Mouse (Mus musculus) cerebellum, postnatal 10 days (tissue): ENCODE results near the gene Supt6.
"Not testable (repeated sequence)": the region's sequence is repeated elsewhere in the genome, so short reads cannot be mapped to it uniquely, and the experiment has no call there.

Source experiments
- DNase-seq, 2 experiments: peaks; one replicate each; pipeline ENCODE4 v3.0.0; 2021; ENCODE audit warnings: mixed read lengths in 2 of 2

The Supt6 gene

DNA sequence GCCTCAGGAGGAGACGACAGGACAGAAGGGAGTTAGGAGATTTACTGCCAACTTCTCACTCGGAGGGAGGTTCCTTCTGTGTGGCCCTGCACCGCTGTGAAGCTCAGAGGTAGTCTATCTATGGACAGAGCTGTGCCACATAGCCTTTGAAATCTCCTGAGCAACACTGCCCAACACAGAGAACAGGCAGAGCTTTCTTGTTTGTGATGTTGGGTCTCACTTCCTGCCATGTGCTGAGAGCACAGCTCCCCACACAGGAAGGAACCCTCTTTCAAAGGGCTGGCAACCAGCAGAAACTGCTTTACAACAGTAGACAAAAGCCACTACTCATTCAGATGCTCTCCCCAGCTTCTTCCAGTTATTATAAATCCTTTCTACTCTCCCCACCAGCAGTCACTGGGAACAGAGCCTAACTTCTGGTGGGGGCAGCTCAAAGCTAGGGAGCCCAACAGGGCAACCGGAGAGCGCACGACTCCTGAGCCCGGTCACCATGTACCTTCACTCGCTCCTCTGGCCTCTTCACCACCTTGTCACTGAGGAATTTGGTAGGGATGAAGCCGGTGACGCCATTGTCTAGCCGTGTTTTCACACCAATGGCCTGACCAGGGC is 30.0 kb downstream of the Supt6 start:
- DNase-seq, result peak in 1 of 2 experiments; percentile 27

DNA sequence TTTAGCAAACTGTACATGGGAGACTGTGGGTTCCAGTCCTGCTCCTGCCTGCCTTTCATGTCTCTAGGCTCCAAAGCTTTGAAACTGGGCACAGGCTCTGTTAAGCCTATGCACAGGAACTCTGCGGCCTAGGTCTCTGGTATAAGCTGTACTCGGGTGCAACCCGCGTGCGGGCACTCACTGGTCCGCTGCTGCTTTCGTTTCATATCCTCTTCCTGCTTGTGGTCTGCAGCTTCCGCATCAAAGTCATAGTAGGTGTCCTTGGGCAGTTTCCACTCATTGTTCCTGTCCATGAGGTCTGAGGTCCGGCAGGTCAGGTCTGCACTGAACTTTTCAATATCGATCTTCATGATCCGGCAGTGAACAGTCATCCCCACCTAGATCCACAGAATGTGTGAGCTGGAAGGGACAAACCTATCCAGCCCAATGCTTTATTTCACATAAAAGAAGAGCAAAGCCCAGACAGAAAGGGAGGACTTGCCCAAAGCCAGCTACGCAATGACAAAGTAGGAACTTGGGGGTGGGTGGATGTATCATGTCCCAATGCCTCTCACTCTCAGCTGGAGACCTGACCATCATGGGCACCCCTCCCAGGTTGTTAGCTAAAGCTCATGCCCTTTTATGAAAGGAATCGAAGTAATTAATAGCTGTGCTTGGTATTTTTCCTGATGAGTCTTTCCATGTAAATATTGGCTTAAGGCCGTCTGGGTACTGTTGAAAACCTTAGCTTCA is 32.5 kb downstream of the Supt6 start:
- DNase-seq, result no peak

DNA sequence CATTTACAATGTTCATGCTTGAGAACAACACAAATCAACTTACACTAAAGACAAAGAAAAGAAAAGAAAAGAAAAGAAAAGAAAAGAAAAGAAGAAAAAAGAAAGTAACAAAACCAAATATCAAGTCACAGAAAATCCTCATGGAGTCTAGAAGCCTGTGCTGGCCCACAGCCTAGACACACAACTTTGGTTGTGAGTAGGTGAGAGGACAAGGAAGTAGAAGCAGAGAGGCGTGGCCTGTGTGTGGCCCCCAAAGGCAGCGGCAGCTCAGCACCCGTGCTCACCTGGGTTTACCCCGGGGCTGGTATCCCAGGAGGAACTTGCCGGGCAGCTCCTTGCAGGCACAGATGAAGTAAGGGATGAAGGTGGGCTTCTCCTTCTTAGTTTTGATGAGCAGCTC is 34.3 kb downstream of the Supt6 start:
- no peak for DNase-seq

DNA sequence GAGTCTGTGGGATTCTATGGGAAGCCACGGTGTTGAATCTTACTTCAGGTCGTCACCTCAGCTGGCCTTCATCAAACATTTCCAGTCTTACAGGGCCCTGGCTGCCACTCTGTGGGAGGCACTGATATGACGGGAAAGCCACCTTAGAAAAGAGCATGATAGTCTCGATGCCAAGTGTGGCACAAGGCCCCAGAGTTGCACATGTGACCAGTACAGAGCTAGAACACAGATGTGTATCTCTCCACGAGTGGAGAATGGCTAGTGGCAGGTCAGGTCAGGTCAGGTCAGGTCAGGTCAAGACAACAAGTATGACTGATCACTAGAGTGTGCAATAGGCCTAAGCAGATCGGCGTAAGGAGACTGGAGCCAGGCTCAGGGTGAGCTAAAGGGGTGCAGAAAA is 35.2 kb downstream of the Supt6 start:
- DNase-seq, result no peak

DNA sequence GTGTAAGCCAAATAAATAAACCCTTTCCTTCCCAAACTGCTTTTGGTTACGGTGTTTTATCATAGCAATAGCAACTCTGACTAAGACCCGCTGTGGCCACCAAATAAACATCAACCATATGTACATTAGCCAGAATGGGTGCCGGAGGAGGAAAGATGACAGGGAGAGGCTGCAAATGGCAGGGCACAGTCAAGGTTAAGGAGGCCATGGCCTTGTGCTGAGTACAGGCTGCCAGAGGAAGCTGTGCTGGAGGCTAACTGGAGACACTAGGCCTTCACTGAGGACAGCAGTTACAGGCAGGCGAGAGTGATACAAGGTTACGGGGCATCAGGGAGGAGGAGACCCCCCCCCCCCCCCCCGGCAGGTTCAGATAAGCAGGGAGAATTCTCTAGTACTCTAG is 35.9 kb downstream of the Supt6 start:
- no peak for DNase-seq

DNA sequence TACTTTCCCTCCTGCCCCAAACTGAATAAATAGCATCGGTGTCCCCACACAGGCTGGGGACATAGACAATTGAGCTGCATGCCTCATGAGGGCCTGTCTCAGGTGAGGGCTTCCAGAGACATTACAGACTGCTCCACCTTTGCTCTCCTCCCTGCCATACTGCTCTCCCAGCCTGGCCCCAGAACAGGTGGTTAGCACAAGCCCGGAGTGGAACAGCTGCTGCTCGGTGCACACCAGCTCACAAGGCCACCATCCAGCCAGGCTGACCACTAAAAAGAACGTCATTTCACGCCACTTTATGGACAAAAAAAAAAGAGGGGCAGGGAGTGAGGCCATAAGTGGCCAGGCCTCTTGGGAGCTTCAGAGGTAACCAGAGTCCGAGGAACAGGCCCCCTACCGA is 38.6 kb downstream of the Supt6 start:
- DNase-seq, result no peak

DNA sequence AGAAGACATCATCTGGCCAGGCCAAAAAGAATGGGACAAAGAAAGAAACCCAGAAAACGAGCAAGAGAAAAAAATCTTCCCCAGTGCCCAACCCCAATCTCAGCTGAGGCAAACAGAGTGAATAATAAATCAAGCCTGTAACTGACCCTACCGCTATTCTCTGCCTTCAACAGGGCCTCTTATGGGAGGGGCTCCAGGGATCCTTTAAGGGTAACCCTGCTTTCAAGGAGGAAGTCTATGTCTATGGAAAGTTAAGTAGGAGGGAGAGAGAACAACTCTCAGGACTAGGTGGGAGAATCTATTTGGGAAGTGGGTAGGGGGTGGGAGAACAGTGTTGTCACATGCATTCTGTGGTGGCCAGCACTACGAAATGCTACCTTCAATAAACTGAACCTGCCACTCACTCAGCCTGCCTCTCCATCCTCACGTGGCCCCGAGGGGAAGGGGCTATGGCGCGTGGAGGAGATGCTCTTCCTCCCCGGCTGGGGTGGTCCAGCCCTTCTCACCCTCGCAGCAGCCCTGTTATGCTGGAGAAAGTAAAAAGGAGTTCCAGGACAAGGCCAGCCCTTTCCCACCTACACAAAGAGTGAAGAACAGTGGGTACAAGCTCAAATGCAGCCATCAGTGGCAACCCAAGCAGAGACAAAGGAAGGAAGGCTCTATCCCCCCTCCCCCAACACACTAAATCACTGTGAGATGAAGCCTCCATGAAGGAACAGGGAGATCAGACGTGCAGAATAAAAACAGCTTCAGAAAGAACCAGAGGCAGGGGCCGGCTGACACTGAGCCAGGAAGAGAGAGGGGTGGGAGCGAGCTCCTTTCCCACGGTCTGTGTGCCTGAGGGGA is 40.2 kb downstream of the Supt6 start:
- no peak for DNase-seq

DNA sequence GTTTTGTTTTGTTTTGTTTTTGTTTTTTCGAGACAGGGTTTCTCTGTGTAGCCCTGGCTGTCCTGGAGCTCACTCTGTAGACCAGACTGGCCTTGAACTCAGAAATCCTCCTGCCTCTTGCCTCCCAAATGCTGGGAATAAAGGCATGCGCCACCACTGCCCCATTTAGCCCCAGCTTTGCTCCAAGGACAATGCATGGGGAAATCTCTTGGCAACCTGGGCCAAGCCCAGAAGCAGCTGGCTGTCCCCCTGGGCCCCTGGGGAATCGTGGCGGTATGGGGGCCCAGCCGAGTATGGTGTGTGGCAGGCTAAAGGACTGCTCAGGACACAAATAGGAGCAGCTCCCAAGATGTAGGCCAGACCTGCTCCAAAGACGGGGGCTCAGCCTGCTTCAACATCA is 41.5 kb downstream of the Supt6 start:
- DNase-seq, result peak in 1 of 2 experiments; percentile 21

DNA sequence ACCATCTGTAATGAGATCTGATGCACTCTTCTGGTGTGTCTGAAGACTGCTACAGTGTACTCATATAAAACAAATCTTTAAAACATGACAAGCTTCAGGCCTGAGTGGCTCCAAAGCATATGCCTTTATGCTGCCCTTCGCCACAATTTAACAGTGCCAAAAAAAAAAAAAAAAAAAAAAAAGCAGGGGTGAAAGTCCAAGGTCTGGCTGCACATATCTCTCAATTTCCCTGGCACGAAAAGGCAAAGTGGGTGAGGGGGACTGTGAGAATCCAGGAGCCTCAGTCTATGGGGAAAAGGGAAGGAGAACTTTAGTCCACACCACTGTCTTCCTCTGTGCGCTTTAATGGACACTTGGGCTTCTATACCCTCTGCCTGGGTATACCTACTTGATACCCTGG is 43.4 kb downstream of the Supt6 start:
- DNase-seq, result no peak

DNA sequence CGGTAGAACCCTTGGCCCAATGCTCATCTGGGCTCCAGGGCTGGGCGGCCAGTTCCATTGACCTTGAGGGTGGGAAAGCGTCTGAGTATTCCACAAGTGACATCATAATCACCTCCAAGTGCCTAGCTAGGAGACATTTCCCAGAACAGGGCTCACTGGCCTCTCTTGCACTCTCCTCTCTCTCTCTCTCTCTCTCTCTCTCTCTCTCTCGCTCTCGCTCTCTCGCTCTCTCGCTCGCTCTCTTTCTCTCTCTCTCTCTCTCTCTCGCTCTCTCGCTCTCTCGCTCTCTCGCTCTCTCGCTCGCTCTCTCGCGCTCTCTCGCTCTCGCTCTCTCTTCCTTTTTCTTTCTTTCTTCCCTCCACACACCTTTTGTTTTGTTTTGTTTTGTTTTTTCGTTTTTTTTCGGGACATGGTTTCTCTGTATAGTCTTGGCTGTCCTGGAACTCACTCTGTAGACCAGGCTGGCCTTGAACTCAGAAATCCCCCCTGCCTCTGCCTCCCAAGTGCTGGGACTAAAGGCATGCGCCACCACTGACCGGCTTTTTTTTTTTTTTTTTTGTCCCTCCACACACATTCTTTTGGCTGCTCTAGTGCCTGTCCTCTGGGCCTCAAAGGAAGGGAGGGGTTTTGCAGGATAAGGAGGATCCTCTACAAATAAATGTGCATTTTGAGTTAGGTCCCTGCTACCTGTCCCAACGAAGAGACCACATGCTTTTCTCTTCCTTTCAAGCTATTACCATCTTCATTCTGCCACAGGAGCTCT is 50.5 kb downstream of the Supt6 start:
- no peak for DNase-seq

DNA sequence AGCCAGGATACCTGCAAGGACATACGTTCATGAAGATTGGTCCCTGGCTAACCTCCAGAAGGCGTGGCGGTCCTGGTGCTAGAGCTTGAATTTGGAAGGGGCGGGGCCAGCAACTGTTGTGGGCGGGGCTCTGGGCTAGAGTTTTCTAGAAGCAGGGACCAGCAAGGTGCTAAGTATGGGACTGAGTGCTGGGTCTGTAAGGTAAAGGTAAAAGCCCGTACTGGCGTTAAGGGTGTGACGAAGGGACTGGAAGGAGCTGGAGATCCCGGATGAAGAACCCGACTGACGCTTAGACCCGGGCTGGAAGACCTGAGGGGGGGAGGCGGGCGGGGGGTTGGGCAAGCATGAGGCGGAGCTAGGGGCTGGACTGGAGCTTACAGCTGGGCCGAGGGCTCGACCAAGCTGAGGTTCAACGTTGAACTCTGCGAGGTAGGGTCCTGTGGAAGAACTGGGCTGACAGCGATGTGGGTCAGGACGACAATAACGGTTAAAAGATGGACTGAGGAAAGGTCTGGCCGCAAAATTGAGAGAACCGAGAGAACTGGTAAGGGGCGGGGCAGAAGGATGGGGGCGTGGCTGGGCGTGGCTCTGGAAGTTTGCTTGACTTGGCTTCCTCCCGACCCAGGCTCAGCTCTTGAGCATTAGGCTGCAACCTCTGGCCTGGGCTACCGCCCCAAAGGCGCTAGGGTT is 51.2 kb downstream of the Supt6 start:
- peak; percentile 70 to 71 for DNase-seq

DNA sequence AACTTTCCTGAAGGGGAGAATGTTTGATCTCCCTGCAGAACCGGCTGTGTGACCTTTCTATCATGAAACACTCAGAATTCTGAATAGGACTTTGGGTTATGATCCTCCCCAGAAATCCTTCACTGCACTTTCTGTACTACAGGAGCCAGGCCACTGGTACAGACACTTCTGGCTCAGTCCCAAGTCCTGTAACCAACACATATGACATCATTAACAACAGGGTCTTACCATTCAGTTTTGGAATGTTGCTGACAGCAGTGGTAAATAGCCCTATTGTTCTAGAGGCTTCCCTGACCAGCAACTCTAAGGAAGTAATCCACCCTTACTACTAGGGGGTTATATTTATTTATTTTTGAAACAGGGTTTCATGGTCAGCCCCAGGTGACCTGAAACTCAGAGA is 52.7 kb downstream of the Supt6 start, which contains the start of gene Proca1:
Gene Proca1 (plus strand): TSS at position 280 of the 400 bp plus-strand sequence.
- DNase-seq, result no peak

DNA sequence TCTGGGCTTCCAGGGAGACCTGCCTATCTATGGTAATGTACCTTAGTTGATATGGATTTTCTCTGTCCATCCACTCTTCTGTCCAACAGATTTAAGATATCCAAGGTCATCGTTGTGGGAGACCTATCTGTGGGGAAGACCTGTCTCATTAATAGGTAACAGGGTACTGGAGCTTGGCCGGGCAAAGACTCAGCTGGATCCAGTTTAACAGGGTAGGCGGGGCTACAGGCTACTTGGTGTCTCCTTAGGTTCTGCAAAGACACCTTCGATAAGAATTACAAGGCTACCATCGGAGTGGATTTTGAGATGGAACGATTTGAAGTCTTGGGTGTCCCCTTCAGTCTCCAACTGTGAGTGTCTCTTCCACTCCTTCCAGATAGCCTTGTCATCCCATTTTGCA is 55.7 kb downstream of the Supt6 start:
- no peak for DNase-seq

DNA sequence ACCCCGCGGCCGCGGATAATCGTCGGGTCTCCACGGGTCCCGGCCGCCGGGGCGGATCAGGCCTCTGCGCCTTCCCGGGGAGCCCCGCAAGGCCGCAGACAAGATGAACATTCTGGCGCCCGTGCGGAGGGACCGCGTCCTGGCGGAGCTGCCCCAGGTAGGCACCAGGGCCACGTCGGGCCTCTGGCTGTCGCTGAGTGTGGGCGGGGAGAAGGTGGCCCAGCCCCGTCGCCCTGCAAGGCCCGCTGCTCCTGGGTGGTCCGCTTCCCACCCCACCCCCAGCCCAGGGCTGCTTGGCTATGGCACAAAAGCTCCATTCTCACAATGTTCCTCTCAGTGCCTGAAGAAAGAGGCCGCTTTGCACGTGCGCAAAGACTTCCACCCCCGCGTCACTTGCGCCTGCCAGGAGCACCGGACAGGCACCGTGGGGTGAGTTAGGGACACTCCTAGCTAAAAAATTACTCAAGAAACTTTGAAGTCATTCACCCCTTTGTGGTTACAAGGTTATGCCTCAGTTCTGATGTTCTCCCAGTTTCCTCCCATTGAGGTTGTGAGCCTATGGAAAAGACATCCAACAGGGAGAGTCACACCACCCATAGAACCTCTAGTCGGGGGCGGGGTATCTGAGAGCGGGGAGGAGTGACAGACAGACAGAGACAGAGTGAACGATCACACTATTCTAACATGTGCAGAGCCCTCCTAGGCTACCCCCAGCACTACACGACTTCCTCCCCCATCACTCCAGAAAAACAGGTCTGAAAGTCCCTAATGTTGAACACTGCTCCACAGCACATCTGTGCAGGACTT is 56.4 kb downstream of the Supt6 start:
- peak; percentile 78 to 85 for DNase-seq

DNA sequence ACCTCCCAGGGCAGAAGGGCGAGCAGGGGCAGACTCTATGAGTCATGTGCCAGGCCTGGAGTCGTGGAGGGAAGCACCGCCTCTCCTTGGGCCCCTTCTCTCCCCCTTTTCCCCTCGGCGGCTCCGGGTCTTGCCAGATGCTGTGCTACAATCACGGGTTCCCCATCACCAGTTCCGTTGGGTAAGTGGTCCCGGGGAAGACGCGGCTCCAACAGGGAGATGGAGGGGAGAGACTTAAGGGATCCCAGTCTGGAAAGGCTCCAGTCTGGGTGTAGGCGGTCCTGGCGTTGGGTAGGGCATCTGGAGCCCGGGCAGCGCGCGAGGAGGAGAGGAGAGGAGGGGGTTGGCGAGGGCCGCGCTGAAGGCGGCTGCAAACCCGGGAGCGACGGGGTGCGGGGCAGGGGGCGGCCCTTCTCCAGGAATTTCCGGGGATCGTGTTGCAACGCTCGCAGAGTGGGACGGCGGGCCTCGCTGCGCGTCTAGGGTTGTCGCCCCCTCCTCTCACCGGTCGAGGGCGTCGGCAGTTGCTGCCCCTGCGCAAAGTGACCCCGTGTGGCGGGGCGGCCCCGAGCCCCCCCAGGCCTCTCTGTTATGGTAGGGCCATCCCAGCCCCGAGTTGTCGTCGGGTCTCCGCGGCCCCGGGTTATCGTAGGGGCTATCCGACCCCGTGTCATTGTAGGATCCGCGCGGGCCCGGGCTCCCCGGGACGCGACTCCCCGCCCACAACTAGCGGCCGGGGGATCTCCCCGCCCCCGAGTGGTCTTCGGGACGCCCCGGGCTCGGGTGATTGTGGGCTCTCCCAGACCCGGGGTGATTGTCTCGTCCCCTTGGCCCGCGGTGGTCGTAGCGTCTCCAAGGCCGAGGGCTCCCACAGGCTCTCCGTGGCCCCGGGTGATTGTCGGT is 57.2 kb downstream of the Supt6 start, which contains the start of gene Rab34:
Gene Rab34 (plus strand): TSS at position 100 of the 903 bp plus-strand sequence.
- DNase-seq, result peak; percentile 81 to 88

DNA sequence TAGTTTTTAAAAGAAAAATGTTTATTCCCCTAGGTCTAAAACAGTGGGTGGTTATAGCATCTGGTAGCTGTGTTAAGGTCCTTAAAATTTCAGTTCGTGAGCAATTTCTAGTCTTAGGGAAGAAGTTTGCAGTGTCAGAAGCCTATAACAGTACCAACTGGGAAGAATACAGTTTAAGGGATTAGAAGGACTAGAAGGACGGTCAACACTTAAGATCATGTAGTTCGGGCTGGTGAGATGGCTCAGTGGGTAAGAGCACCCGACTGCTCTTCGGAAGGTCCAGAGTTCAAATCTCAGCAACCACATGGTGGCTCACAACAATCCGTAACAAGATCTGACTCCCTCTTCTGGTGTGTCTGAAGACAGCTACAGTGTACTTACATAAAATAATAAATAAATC is 61.1 kb downstream of the Supt6 start:
- DNase-seq, result not testable (repeated sequence)

DNA sequence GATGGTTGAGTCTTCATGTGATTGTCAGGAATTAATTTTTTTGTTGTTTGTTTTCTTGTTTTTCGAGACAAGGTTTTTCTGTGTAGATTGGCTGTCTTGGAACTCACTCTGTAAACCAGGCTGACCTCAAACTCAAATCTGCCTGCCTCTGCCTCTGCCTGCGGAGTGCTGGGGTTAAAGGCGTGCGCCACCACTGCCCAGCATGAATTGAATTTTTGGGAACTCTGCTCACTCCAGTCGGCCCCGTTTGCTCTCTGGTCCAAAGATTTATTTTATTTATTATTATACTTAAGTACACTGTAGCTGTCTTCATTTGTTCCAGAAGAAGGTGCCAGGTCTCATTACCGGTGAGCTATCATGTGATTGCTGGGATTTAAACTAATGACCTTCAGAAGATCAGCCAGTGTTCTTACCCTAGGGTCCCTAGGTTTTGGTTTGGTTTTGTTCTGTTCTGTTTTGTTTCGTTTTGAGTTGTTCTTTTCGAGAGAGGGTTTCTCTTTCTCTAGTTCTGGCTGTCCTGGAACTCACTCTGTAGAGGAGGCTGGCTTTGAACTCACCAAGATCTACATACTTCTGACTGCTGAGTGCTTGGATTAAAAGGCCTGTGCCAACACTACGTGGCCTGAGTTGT is 61.8 kb downstream of the Supt6 start:
- DNase-seq, result peak in 1 of 2 experiments; percentile 22

DNA sequence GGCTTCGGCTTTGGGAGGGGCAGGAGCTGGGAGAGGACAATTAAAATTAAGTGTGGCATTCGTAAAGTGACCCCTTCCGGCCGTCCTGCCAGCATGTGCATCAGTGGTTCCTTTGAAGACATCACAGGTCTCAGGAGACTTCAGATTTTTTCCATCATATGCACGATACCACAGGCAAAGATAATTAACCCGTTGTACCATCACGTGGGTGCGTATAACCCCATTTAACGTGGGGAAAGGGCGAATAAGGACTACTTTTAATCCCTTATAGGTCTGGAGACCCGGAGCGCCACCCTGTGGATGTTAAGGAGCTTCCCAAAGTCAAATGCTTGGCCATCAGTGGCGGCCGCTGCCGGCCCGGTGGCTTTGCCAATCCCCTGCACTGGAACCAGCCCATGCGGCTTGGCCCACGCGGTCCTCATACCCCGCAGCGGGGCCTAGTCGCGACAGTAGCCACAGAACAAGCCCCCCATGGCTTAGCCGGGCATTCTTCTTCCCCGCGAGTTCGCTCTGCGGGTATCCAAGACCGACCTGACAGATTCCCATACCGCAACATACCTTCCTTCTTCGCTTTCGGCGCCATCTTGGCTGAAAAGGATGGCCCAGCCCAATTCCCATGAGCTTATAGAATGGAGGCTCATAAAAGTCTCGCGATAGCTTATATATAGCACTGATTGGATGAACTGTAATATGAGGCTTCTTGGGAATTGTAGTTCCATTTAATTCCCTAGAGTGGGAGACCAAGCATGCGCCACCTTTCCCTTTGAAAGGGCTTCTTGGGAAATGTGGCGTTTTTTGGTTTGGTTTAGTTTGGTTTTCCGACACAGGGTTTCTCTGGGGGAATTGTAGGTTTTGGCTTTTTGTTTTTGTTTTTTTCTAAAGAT is 62.6 kb downstream of the Supt6 start, which contains the start of gene Rpl23a:
Gene Rpl23a (minus strand): TSS at position 624 of the 884 bp plus-strand sequence.
- peak; percentile 89 to 90 for DNase-seq
